Mouse (Mus musculus) cerebellum, adult (tissue): ENCODE measurements around the gene Cfap46.
A peak's percentile ranks its signal among the peaks of the same experiment; 100 is the strongest.
"Not testable (repeated sequence)": the region's sequence is repeated elsewhere in the genome, so short reads cannot be mapped to it uniquely, and the experiment has no call there.

Experiments used
- ATAC-seq: cut with Nextera tagmentation; 2 replicates; pipeline ENCODE4 v1.9.2; 2017; ENCODE audit warnings: mild to moderate bottlenecking, moderate library complexity, mixed read lengths; ENCODE audit not compliant: insufficient number of reproducible peaks, low FRiP score, low TSS enrichment

The Cfap46 gene

DNA sequence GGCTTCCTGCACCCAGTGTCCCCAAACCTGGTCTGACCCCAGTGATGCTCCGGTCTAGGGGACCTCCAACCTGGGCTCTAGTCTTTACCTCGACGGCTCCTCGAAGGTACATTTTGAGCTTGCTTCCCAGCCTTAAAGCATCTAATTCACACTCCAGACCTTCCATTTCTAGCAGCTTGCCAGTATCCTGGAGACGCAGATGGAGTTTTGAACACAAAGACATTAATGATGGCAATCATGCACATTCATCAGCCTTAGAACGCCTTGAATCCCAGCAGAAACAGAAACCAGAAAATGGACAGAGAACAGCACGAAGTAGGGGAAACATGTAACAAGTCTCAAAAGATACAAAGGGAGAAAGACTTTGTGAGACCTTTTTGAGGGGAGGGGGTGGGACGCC lies 16.7 kb downstream of the Cfap46 start:
- ATAC-seq, result no peak

DNA sequence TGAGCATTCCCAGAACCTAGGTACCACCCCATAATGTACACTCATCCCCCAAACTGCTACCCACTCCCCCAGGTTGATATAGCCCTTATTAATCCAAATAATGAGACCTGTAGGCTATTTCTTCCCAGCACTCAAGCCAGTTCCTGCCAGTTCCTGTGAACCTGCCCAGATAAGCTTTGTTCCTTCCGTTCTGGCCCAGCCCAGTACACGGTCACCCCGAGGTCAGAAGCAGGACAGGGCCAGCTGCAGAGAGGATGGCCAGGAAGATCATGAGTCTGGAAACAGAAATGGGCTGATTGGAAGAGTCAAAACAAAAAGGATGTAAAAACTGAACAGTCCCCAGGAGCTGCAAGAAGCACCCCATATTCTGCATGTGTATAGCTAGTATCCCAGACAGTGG lies 20.3 kb downstream of the Cfap46 start:
- ATAC-seq, result no peak

- ATAC-seq, result not testable (repeated sequence)
Measured at GRCm38 (mm10) chr7:139659901-139660300, 23.7 kb downstream of the Cfap46 start.

- ATAC-seq, result no peak
Measured at GRCm38 (mm10) chr7:139649698-139650097, 33.9 kb downstream of the Cfap46 start.

GRCm38 (mm10) chr7:139648107-139648824 lies 35.4 kb downstream of the Cfap46 start:
- no peak; the same call in 1 of the 2 replicates for ATAC-seq

GRCm38 (mm10) chr7:139633393-139633792 lies 50.2 kb downstream of the Cfap46 start:
- ATAC-seq, result no peak

DNA sequence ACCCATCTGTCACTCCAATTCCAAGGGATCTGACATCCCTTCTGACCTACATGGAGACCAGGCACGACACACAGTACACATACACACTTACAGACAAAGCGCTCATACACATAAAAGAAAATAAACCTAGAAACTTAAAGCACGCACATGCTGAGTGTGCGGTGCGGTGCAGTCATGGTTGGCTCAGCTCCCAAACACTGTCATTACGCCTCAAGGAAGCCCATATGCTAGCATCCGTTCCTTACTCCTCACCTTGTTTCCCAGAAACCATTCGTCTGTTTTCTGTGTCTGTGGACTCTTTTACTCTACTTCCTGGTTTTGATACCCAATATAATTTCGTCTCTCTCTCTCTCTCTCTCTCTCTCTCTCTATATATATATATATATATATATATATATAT lies 58.5 kb downstream of the Cfap46 start:
- no peak for ATAC-seq

DNA sequence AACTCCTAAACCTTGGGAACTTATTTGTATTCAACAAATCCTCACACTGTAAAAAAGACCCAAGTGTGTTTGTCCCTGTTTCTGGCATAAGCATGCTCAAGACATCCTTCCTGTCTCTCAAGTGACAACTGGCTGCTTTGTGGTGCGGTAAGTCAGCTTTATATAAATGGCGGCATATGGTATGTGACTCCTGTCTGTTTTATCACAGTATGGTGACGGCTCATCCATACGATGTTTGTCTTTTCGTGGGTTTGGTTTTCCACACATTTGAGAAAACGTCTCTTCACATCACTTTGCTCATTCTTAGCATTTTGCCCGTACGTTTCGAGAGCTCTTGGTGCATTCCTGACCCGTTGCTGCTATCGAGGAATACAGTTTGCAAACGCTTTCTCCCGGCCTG lies 61.0 kb downstream of the Cfap46 start:
- no peak for ATAC-seq

DNA sequence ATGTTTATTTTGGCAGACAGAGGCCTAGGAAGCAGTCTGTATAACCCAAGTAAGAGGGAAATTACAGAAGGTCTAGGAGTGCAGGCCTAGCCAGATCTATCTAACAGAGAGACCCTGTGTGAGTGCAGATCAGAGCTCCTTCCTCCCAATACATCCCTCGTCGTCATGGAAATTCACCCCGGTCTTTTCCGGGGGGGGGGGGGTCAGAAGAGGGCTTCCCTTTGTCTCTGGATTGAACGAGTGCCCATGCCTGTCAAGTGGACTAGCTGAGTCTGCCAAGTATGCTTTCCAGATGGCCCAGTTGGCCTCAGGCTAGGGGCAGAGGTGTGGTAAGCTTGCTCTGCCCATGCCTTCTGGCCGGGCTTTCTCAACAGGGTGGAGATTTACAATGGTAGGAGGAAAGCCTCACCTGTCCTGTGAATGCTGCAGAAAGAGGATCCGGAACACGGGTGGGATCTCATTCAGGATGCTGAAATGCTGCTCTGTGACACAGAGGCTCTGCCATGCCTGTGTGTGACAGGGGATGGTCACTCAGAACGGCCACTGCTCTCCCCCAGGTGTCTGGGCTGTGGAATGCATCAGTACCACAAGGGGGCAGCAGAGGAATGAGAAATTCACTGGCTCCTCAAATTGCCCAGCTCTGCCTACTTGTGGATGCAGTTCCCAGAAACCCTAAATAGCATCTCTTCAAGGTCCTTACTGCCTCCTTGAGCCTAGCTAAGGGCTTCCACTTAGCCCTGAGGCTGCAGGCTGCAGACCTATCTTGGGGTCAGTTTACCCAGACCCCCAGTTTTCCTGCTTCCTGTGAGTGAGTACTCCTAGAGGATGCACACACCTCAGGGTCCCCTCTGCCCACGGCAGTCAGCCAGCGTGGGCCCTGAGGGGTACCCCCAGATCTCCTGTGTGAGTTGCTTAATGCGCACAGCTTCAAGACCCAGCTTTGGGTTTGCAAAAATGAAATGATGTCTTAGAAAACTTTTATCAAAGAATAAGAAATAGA lies 67.5 kb downstream of the Cfap46 start:
- peak; percentile 76 for ATAC-seq

GRCm38 (mm10) chr7:139610328-139610727 lies 73.3 kb downstream of the Cfap46 start:
- no peak for ATAC-seq

DNA sequence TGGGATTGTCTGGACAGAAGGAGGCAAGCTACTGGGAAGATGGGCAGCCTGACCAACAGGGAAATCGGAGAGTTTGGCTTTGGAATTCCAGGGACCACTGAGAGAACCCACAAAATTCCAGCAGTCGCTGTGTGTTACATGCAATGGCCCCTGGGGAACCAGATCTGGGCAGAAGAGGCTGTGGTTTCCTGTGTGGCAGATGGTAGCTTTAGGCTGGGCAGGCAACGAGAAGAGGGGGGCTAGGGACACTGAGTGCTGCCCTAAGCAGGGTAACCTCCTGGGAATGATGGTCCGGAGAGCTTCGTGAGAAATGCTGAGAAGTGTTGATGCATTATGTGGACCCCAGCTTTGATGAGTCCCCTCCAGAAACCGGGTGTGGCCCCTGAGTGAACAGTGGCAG lies 87.8 kb downstream of the Cfap46 start:
- no peak for ATAC-seq

- no peak for ATAC-seq
Measured at GRCm38 (mm10) chr7:139595311-139595710, 88.3 kb downstream of the Cfap46 start.

GRCm38 (mm10) chr7:139591311-139591710 lies 92.3 kb downstream of the Cfap46 start:
- ATAC-seq, result no peak

GRCm38 (mm10) chr7:139590302-139590701 lies 93.3 kb downstream of the Cfap46 start:
- ATAC-seq, result 0 out of 2 replicates have a peak, but pooled peaks have one; percentile 49

DNA sequence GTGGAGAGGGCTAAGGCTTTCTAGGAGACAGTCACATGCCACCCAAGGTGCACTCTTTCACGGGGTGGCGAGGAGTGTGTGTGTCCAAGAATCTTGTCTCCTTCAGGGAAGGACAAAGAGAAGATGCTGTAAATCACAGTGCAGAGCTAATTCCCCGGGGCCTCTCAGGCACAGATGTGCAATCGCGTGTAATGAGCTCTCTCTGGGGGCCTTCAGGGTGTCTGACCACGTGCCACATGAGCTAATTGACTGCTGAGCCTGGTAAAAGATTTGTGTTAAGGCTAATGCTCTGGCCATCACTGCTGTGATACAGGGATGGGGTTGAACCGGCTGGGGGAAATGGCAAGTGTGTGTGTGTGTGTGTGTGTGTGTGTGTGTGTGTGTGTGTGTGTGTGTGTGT lies 95.7 kb downstream of the Cfap46 start:
- ATAC-seq, result no peak

DNA sequence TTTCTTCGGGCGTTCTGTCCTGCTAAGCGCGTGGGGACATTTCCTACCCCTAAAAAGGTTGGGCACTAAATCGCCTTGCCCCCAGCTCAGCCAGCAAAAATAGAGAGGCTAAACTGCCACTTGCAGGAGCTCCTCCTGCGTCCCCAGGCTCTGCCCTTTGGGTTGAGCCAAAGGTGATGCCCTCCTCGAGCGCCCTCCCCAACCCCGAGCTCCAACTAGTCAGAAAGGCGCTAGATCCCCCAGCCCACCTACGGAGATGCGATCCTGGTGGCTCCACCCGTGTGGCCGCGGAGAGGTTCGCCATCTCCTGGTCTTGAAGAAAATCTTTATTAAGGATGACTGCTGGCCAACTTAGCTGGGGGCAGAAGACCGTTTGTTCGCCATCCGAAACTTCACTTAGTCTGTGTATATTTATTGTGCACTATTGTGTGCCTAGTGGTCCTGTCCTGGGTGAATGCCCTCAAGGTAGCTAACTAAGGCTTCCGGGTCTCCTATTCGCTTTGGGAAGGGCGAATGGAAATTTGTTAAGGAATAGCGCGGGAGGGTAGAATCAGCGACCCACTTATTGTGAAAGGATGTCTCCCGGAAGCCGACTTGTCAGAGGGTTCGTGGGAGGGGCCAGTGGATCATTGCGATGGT lies 98.3 kb downstream of the Cfap46 start:
- no peak for ATAC-seq

GRCm38 (mm10) chr7:139584221-139585175 lies 99.1 kb downstream of the Cfap46 start:
- ATAC-seq, result no peak

DNA sequence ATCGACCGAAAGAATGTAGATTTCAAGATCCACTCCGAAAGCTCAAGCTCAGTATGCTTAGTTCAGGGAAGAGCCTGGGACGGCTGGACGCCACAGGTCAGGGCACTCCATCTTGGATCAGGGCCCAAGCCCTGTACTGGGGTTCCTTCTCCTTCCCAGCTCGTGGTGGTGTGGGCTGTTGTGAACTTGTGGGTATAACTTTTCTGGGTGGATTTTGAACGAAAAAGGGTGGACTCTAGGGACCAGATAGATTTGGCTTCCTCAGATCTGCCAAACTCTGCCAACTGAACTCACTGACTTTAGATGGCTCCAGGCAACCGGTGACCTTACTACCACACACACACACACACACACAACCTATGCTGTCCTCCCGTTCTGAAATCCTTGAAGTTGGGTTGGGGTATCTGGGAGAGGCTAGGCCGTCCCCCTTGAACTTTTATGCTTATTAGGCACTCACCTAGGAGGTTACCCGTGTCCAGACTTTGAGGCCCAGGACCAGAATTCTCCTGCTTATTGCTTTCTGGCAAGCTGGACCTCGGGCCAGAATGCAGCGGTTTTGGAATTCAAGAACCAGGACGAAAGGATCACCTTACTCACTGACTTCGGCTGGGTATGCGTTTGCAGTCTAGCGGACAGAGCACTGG lies 100.4 kb downstream of the Cfap46 start:
- ATAC-seq, result no peak

DNA sequence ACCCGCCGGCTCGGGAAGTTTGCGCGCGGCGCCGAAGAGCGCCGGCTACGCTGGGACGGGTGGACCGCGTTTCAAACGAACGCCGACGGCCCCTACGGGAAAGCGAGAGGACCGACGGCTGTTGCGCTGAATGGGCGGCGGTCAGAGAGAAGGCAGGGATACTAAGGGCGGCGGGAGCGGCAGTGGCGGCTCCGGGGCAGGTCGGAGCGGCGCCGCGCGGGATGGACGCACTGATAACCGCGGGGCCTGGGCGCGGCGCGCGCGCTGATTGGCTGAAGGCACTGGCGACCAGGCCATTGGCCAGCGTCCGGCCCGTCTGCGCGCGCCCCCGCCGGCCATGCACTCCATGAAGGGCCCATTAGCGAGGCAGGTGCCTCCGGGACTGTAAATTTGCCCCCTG lies 101.0 kb downstream of the Cfap46 start, which contains the start of gene Nkx6-2:
TSS of gene Nkx6-2 (minus strand) at position 203 of the 400 bp plus-strand sequence.
- no peak for ATAC-seq
